Mouse (Mus musculus) lung, adult 2 months (tissue): ENCODE data around the gene Ppfia3. TPM values are rescaled to one million over a fixed set of nuclear protein-coding genes. Genes with fewer than 3 reads are reported as not detected.
"Not testable (repeated sequence)": the region's sequence is repeated elsewhere in the genome, so short reads cannot be mapped to it uniquely, and the experiment has no call there.

Experiments used
- DNase-seq: peaks from one replicate; pipeline ENCODE4 v3.0.0; 2022
- H3K4me1 ChIP-seq: fragments of 200-500 bp; 2 replicates; pipeline ENCODE4 v1.6.1; 2011; ENCODE audit warnings: low read length; ENCODE audit not compliant: control insufficient read depth, insufficient read depth
- H3K4me3 ChIP-seq: fragments of 200-500 bp; replicated peaks from 2 replicates; pipeline ENCODE3; 2011; ENCODE audit warnings: low read depth, mild to moderate bottlenecking, control low read depth, low read length; ENCODE audit errors: extremely low read depth
- CTCF ChIP-seq: fragments of 200-500 bp; IDR thresholded peaks from 2 replicates; pipeline ENCODE4 v1.5.1; 2011; ENCODE audit warnings: mild to moderate bottlenecking, low read length, control low read depth; ENCODE audit not compliant: insufficient read depth
- POLR2A ChIP-seq: fragments of 200-500 bp; IDR thresholded peaks from 2 replicates; pipeline ENCODE4 v1.6.1; 2011; ENCODE audit warnings: low read depth, mild to moderate bottlenecking, control low read depth, low read length, borderline replicate concordance; ENCODE audit errors: extremely low read depth
- WGBS: fragments of 180-500 bp; shearing (Covaris S2); methylation state at CpG from one replicate; pipeline ENCODE4 v1.1.7; 2018; 5-methylcytosine and 5-hydroxymethylcytosine counted together
- polyA plus RNA-seq: library from polyadenylated mRNA; depleted of rRNA; stranded (reverse); fragments of >200 nt; gene quantifications from 2 replicates; pipeline ENCODE4 v1.2.3, GENCODE M21; 2012

The Ppfia3 gene
- polyA plus RNA-seq, 1 experiment: 3.7 TPM

- H3K4me1 ChIP-seq: no peaks in the 10 kb centered on the region; the same call in none of the 2 replicates
- under 1% methylated on average over 69 of the region's 70 CpGs for WGBS
- peak; percentile 98 for DNase-seq
- TF ChIP-seq CTCF: peak; percentile 64
- peak; percentile 24; the same call in 1 of the 2 replicates for TF ChIP-seq POLR2A
- H3K4me3 ChIP-seq: peak overlapping the region; percentile 76
Observed at GRCm38 (mm10) chr7:45367020-45367880, 431 bp upstream of the Ppfia3 start.

- no peaks in the 10 kb centered on the region; the same call in none of the 2 replicates for H3K4me1 ChIP-seq
- WGBS: 6% methylated on average over 35 of the region's 35 CpGs
- no peak overlapping the region for H3K4me3 ChIP-seq
- TF ChIP-seq CTCF (no peak), POLR2A (no peak)
- DNase-seq: peak; percentile 49
Observed at GRCm38 (mm10) chr7:45365742-45366651, 822 bp downstream of the Ppfia3 start.

GRCm38 (mm10) chr7:45363983-45364382 lies 2.8 kb downstream of the Ppfia3 start:
- DNase-seq: no peak
- Histone ChIP-seq H3K4me3 (no peak overlapping the region), H3K4me1 (no peaks in the 10 kb centered on the region)
- 56% methylated on average over 2 of the region's 2 CpGs for WGBS
- TF ChIP-seq POLR2A (no peak), CTCF (no peak)

- peak; percentile 39 for DNase-seq
- no peak for TF ChIP-seq POLR2A
- TF ChIP-seq CTCF: no peak
Observed at GRCm38 (mm10) chr7:45362801-45363200, 4.0 kb downstream of the Ppfia3 start.

GRCm38 (mm10) chr7:45361243-45361804 lies 5.5 kb downstream of the Ppfia3 start:
- peak overlapping the region; percentile 19 for H3K4me3 ChIP-seq
- TF ChIP-seq CTCF (no peak), POLR2A (peak; percentile 54; the same call in 1 of the 2 replicates)
- peak; percentile 64 for DNase-seq
- H3K4me1 ChIP-seq: no peaks in the 10 kb centered on the region
- WGBS: 1% methylated on average over 43 of the region's 43 CpGs

More at GRCm38 (mm10) chr7:45362801-45363200, 4.0 kb downstream of the Ppfia3 start:
- H3K4me3 ChIP-seq: no peak overlapping the region
- no peaks in the 10 kb centered on the region for H3K4me1 ChIP-seq
- WGBS: 6% methylated on average over 13 of the region's 13 CpGs

- WGBS: 43% methylated on average over 18 of the region's 18 CpGs
- DNase-seq: no peak
- Histone ChIP-seq H3K4me3 (no peak overlapping the region), H3K4me1 (no peaks in the 10 kb centered on the region)
- no peak for TF ChIP-seq CTCF
- no peak for TF ChIP-seq POLR2A
Observed at GRCm38 (mm10) chr7:45360404-45361125, 6.3 kb downstream of the Ppfia3 start.

GRCm38 (mm10) chr7:45359081-45359480 lies 7.7 kb downstream of the Ppfia3 start:
- not testable (repeated sequence) for DNase-seq, H3K4me3 ChIP-seq, H3K4me1 ChIP-seq
- 59% methylated on average over 10 of the region's 11 CpGs for WGBS

GRCm38 (mm10) chr7:45356087-45356486 lies 10.7 kb downstream of the Ppfia3 start:
- Histone ChIP-seq H3K4me1 (no peaks in the 10 kb centered on the region), H3K4me3 (no peak overlapping the region)
- DNase-seq: no peak
- TF ChIP-seq POLR2A (no peak), CTCF (no peak)
- 42% methylated on average over 13 of the region's 13 CpGs for WGBS
